Mouse (Mus musculus) liver, adult 2 months (tissue): ENCODE measurements at regions not wholly inside any gene's neighbourhood (a gene's known extent, or its start where the extent isn't known, plus 50 kb on each side); places are given as distances from the start of the nearest gene placed in this dataset.
"Not testable (repeated sequence)": the region's sequence is repeated elsewhere in the genome, so short reads cannot be mapped to it uniquely, and the experiment has no call there.

Experiments
- CTCF ChIP-seq: fragments of 200-500 bp; IDR thresholded peaks from 2 replicates; pipeline ENCODE4 v1.5.1; 2011; ENCODE audit warnings: low read depth, low read length, control low read depth
- POLR2A ChIP-seq: fragments of 200-500 bp; IDR thresholded peaks from 2 replicates; pipeline ENCODE4 v1.6.1; 2011; ENCODE audit warnings: low read length, control low read depth; ENCODE audit not compliant: insufficient read depth; ENCODE audit errors: extremely low read depth

GRCm38 (mm10) chr9:12753780-12754179 lies 491.8 kb downstream of the Jrkl start:
- TF ChIP-seq POLR2A, CTCF: not testable (repeated sequence)
